Mouse (Mus musculus): ENCODE measurements at regions not wholly inside any gene's neighbourhood (a gene's known extent, or its start where the extent isn't known, plus 50 kb on each side); places are given as distances from the start of the nearest gene placed in this dataset.

DNA sequence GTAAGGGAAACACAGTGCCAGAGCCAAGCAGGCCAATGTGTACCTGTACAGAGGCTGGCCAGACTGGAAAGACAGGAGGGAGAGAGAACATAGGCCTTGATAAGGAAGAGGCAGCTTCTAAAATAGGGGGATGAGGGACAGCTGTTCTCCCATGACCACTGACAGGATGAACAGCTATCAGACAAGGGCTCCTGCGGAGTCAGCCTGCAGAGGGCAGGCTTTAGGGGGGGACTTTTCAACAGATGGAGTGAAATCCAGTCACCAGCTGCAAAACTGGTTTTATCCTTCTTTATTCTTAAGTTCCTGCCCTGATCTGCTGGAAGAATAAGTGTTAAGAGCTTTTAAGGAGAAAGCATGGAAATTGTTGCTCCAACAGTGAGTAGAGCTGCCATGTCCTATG is 665.6 kb downstream of the Bcl11a start:
- Histone ChIP-seq H3K9ac (no peak overlapping the region), H3K4me3 (replicated peaks) (no peak overlapping the region)
- 25% methylated on average over 1 of the region's 1 CpGs for WGBS (ENCODE audit: insufficient replicate concordance)

DNA sequence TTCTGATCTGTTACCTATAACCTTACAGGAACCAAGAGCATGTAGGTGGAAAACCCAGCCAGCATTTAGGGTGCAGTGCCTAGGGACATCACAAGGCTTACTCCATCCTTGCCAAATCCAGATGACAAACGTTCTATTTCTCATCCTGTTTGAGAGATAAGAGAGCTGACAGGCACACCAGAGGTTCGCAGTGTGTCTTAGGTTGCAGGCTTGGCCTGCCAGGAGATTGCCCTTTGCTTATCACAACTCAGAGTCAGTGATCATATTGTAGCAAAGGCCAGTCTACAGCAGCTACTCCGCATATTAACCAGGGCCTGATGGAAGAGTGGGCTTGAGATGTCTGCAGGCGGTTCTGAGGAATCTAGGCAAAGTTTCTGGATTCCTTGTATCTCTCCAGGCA is 668.0 kb downstream of the Bcl11a start:
- no peak overlapping the region for H3K4me2 ChIP-seq
- no peak overlapping the region for H3K27ac ChIP-seq (replicated peaks)
- no peaks in the 10 kb centered on the region for H3K9me3 ChIP-seq (replicated peaks)
- no peak overlapping the region for H3K4me3 ChIP-seq (replicated peaks)
- no peak for ATAC-seq (ENCODE audit: insufficient read depth)
- no peaks in the 10 kb centered on the region for H3K4me1 ChIP-seq (replicated peaks)
- H3K27me3 ChIP-seq, result no peaks in the 10 kb centered on the region
- WGBS (ENCODE audit: insufficient replicate concordance), result 43% methylated on average over 4 of the region's 4 CpGs
- no peaks in the 10 kb centered on the region for H3K36me3 ChIP-seq (replicated peaks)
- H3K9ac ChIP-seq, result no peak overlapping the region

More for the DNA sequence above, 665.6 kb downstream of the Bcl11a start:
- H3K9me3 ChIP-seq (replicated peaks), result no peaks in the 10 kb centered on the region
- H3K4me1 ChIP-seq (replicated peaks), result no peaks in the 10 kb centered on the region
- no peak overlapping the region for H3K27ac ChIP-seq (replicated peaks)
- H3K36me3 ChIP-seq (replicated peaks), result no peaks in the 10 kb centered on the region
- no peak for ATAC-seq (ENCODE audit: insufficient read depth)
- H3K27me3 ChIP-seq, result no peaks in the 10 kb centered on the region
- no peak overlapping the region for H3K4me2 ChIP-seq

DNA sequence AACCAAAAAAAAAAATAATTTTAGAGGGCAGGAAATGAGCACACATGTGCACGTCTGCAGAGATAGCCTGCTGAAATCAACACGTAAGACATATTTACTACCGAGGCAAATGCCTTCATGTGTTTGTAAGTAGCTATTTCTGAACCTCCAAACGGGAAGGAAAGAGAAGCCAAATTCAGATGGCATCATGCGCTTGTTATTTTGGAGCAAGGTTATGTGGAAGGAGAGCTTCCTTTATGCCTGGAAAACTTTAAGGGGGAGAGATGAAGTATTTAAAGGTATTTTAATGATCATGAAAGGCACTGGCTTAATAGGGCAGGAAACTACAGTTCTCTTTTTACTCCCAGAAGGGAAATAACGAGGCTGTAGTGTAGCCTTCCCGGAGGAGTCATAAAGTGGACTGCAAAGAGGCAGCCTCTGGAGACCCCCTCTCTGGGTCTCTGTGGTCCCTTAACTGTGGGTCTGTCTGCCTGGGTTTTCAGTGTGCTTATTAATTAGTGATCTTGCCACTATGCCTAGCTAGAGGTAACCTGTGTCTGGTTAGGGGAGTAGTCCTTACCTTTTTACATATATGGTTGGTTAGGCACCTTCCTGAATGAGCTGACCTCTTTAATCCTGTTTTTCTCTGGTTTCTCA is 672.4 kb downstream of the Bcl11a start:
- H3K36me3 ChIP-seq (replicated peaks), result no peaks in the 10 kb centered on the region
- H3K4me1 ChIP-seq (replicated peaks), result no peaks in the 10 kb centered on the region
- H3K4me2 ChIP-seq, result no peak overlapping the region
- H3K9me3 ChIP-seq (replicated peaks), result no peaks in the 10 kb centered on the region
- no peak for ATAC-seq (ENCODE audit: insufficient read depth)
- H3K4me3 ChIP-seq (replicated peaks), result no peak overlapping the region
- H3K27me3 ChIP-seq, result no peaks in the 10 kb centered on the region
- 40% methylated on average over 7 of the region's 7 CpGs for whole genome bisulfite sequencing (ENCODE audit: insufficient replicate concordance)
- H3K9ac ChIP-seq, result no peak overlapping the region
- no peak overlapping the region for H3K27ac ChIP-seq (replicated peaks)

DNA sequence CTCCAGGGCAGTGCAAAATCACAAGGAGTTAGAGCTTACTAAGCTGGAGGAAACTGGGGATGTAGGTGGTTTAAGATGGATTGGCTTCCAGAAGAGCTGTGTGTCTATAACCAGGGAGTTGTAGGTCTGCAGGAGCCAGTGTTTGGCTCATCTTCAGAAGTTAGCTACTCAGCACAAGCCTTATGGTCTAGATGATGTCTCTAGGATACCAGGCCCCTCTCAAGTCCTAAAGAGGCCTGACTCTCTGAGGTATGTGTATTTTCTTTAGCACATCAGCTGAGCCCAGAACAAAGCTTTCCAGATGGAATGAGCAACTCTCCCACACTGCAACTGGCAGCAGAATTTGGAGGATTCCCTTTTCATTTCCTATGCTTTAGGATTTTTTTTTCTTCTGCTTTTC is 680.3 kb downstream of the Bcl11a start:
- Histone ChIP-seq H3K4me3 (replicated peaks) (no peak overlapping the region), H3K9ac (no peak overlapping the region)
- ATAC-seq (ENCODE audit: insufficient read depth), result no peak

DNA sequence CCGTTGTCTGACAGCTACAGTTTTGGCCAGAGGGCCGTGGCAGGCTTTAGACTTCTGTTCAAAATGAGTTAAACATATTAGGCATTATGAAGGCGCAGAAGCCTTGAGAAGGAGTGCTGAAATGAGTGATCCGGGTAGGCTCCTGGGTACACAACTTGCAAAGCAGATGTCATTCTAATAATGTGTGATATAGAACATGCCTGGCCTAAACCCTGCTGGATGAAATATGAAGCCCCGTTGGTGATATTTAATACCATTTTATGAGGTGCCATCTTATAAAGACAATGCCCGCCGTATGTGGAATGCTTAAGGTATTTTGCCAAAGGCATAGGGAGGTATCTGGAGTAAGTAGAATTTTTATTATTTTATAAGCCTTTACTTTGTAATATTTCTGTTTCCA is 705.6 kb downstream of the Bcl11a start:
- no peaks in the 10 kb centered on the region for H3K36me3 ChIP-seq (replicated peaks)
- ATAC-seq (ENCODE audit: insufficient read depth), result no peak
- H3K4me2 ChIP-seq, result no peak overlapping the region
- no peaks in the 10 kb centered on the region for H3K9me3 ChIP-seq (replicated peaks)
- no peaks in the 10 kb centered on the region for H3K27me3 ChIP-seq
- H3K9ac ChIP-seq, result no peak overlapping the region
- no peak overlapping the region for H3K4me3 ChIP-seq (replicated peaks)
- H3K27ac ChIP-seq (replicated peaks), result no peak overlapping the region
- WGBS (ENCODE audit: insufficient replicate concordance), result 58% methylated on average over 7 of the region's 7 CpGs
- no peaks in the 10 kb centered on the region for H3K4me1 ChIP-seq (replicated peaks)

More for the DNA sequence above, 680.3 kb downstream of the Bcl11a start:
- no peak overlapping the region for H3K27ac ChIP-seq (replicated peaks)
- H3K27me3 ChIP-seq, result no peaks in the 10 kb centered on the region
- no peaks in the 10 kb centered on the region for H3K4me1 ChIP-seq (replicated peaks)
- H3K36me3 ChIP-seq (replicated peaks), result no peaks in the 10 kb centered on the region
- no peak overlapping the region for H3K4me2 ChIP-seq
- H3K9me3 ChIP-seq (replicated peaks), result no peaks in the 10 kb centered on the region

DNA sequence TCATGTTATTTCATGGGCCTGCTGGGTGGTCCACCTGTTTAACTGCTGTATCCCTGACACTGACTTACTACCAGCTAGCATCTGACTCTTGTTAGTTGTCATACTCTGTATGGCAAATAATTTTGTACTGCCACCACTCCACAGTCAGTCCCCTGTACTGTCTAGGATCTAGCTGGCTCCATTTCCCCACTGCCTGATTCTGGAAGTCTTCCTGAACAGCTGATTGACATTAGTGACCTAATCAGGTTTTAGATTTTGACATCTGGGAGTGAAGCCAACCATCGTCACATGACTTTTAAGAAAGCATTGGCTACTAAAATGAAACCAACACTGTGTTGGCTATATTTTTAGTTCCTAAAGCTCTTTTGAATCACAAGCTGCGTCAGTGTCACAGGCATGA is 711.3 kb downstream of the Bcl11a start:
- WGBS (ENCODE audit: insufficient replicate concordance), result 49% methylated on average over 2 of the region's 2 CpGs
- no peaks in the 10 kb centered on the region for H3K36me3 ChIP-seq (replicated peaks)

DNA sequence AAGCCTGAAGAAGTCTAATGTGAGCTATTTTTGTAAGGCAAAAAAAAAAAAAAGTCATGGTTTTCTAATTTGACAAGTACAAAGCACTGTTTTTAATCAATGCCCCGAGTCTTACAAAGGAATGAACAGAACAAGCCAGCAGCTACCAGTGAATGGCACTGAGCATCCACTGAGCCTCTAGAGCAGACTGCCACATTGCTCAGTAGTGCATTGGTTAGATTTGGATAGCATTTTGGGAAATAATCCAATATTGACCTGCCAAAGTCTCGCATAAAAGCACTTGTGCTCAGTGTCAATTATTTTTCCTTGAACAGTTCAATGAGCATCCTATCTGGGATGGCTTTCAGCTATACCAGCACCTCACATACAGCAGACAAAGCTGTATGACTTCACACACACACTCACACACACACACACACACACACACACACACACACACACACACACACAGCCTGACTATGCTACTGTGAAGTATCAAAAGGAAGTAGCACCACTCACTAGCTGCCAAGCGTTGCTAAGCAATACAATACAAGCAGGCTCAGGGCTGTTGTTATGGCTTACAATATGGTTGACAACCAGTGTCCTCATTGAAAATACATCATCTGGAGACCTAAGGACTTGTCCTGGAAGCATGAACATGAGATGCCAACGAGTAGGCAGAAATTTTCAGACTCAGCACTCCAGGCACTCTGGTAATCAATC is 717.8 kb downstream of the Bcl11a start:
- Histone ChIP-seq H3K4me2 (no peak overlapping the region), H3K9ac (no peak overlapping the region), H3K4me3 (replicated peaks) (no peak overlapping the region), H3K27ac (replicated peaks) (no peak overlapping the region), H3K36me3 (replicated peaks) (no peaks in the 10 kb centered on the region), H3K27me3 (no peaks in the 10 kb centered on the region), H3K4me1 (replicated peaks) (no peaks in the 10 kb centered on the region), H3K9me3 (replicated peaks) (no peaks in the 10 kb centered on the region)
- WGBS (ENCODE audit: insufficient replicate concordance), result 56% methylated on average over 4 of the region's 4 CpGs
- ATAC-seq (ENCODE audit: insufficient read depth), result no peak

More for the DNA sequence above, 711.3 kb downstream of the Bcl11a start:
- H3K4me3 ChIP-seq (replicated peaks), result no peak overlapping the region
- H3K9me3 ChIP-seq (replicated peaks), result no peaks in the 10 kb centered on the region
- no peak for ATAC-seq (ENCODE audit: insufficient read depth)
- H3K27me3 ChIP-seq, result no peaks in the 10 kb centered on the region
- no peaks in the 10 kb centered on the region for H3K4me1 ChIP-seq (replicated peaks)
- no peak overlapping the region for H3K9ac ChIP-seq
- H3K4me2 ChIP-seq, result no peak overlapping the region
- no peak overlapping the region for H3K27ac ChIP-seq (replicated peaks)

DNA sequence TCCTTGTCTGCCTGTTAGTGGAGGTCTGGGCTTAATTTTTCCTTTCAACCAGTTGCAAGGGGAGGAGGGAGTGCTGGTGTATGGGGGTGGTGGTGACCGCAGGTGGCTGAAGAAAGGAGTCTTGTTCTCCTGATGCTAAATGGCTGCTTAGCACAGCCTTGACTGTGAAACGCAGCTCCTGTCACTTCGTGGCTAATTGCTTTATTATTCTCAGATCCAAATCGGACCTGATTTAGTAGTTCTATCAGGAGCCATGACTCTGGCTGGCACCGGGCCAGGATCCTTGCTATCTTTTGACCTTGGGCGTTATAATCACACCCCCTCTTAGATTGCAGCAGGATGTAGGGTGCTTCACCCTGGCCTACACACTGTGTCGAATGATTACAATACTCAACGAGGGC is 726.8 kb downstream of the Bcl11a start:
- 41% methylated on average over 8 of the region's 8 CpGs for WGBS (ENCODE audit: insufficient replicate concordance)
- no peaks in the 10 kb centered on the region for H3K36me3 ChIP-seq (replicated peaks)
- no peaks in the 10 kb centered on the region for H3K4me1 ChIP-seq (replicated peaks)
- no peaks in the 10 kb centered on the region for H3K9me3 ChIP-seq (replicated peaks)
- no peaks in the 10 kb centered on the region for H3K27me3 ChIP-seq
- H3K9ac ChIP-seq, result no peak overlapping the region
- H3K4me3 ChIP-seq (replicated peaks), result no peak overlapping the region
- H3K4me2 ChIP-seq, result no peak overlapping the region
- no peak overlapping the region for H3K27ac ChIP-seq (replicated peaks)
- ATAC-seq (ENCODE audit: insufficient read depth), result no peak

DNA sequence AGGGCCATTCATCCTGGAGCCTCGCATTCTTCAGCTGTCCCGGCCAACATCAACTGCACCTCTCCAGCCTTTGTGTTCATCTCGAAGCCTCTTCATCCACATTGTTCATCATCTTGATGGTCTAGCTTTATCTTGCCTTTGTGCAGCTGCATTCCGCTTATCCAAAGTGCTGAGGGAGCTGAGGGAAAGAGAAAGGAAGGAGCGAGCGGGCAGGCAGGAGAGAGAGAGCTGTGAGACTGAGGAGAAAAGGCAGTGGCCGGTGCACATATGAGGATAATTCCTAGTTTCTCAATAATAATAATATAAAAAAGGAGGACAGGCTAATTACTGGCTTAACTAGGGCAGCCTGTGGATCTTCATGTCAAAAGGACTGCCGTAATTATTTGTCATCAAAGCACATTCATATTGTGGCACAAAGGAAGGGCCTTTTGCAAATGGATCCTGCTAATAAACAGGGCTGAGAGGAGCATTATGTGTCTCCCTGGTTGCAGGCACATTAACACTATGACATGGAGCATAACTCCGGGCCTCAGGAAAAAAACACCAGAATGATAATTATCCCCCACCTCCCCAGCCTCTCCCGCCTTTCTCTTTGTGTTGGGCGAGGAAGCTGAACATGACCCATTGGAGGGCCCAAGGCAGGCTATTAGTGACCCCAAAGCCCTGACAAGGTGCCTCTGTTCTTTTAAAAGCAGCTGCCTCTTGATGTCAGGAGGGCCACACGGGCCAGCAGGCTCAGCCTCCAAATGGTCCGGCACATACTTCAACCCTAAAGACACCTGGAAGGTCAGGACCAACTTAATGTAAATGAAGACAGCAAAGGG is 751.9 kb downstream of the Bcl11a start:
- no peak for ATAC-seq (ENCODE audit: insufficient read depth)
- Histone ChIP-seq H3K27me3 (no peaks in the 10 kb centered on the region), H3K36me3 (replicated peaks) (no peaks in the 10 kb centered on the region), H3K4me1 (replicated peaks) (no peaks in the 10 kb centered on the region), H3K4me3 (replicated peaks) (no peak overlapping the region), H3K27ac (replicated peaks) (no peak overlapping the region), H3K9me3 (replicated peaks) (no peaks in the 10 kb centered on the region), H3K4me2 (no peak overlapping the region), H3K9ac (no peak overlapping the region)
- WGBS (ENCODE audit: insufficient replicate concordance), result 59% methylated on average over 13 of the region's 13 CpGs

DNA sequence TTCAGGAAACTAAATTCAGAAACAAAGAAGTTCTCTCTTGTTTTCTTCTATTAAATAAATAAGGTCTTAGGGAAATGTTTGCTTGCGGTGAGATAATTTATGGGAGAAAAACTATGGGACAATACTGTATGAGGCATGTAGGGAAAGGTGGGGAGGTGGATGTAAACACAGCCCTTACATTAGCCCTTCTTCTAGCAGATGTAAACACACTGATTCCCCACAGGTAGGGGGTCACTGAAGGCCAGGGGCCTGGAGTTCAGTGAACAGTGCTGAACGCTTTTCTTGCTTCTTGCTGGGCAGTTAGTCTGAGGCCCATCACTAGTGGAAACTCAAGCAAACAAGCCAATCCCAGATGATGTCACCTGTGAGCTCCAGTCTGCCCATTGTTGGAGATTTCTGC is 752.6 kb downstream of the Bcl11a start:
- no peaks in the 10 kb centered on the region for H3K9me3 ChIP-seq (replicated peaks)
- no peak overlapping the region for H3K4me3 ChIP-seq (replicated peaks)
- no peak overlapping the region for H3K9ac ChIP-seq
- no peak overlapping the region for H3K4me2 ChIP-seq
- H3K36me3 ChIP-seq (replicated peaks), result no peaks in the 10 kb centered on the region
- no peak for ATAC-seq (ENCODE audit: insufficient read depth)
- H3K27me3 ChIP-seq, result no peaks in the 10 kb centered on the region
- H3K27ac ChIP-seq (replicated peaks), result no peak overlapping the region
- H3K4me1 ChIP-seq (replicated peaks), result no peaks in the 10 kb centered on the region
- WGBS (ENCODE audit: insufficient replicate concordance), result 56% methylated on average over 2 of the region's 2 CpGs

DNA sequence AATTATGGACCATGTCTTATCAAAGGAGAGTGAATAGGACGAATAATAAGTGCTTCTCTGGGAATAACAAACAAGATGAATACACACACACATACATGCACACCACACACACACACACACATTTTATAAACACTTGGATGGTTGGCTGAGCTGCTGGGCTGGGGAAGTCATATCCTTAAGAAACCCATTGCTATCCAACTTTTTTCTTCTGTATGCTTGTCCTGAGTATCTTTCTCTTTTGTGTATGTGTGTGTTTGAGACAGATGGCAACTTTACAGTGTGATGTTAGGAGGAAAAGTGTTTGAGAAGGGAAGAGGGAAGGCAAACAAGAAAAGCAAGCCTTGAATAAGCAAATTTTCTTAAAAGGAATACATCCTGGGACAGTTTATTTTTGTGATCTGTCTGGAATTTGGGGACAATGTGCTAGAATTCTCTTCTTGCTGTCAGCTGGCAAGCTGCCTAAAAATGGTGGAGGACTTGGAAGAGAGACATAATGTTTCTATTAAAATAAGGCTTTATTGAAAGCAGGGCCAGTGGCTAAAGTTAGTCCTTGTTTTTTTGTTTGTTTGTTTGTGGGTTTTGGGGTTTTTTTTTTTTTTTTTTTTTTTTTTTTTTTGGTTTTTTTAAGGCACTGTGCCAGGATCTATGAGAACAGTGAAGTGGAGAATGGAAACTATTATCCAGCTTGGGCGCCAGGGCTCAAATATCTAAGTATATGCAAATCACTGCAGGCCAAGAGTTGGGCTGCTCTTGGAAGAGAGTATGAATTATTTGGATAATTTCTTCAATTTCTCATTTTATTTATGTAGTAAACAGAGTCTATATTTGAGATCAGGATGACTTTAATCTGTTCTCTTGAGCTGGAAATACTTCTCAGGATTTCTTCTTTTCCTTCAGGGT is 766.2 kb downstream of the Bcl11a start:
- Histone ChIP-seq H3K9me3 (replicated peaks) (no peaks in the 10 kb centered on the region), H3K27me3 (no peaks in the 10 kb centered on the region), H3K36me3 (replicated peaks) (no peaks in the 10 kb centered on the region), H3K4me3 (replicated peaks) (no peak overlapping the region), H3K9ac (no peak overlapping the region), H3K4me1 (replicated peaks) (no peaks in the 10 kb centered on the region), H3K27ac (replicated peaks) (no peak overlapping the region), H3K4me2 (no peak overlapping the region)
- no peak for ATAC-seq (ENCODE audit: insufficient read depth)
- WGBS (ENCODE audit: insufficient replicate concordance), result 41% methylated on average over 2 of the region's 2 CpGs

All from liver, embryonic 15.5 days (tissue).